Mouse (Mus musculus) ES-Bruce4 (cell line): ENCODE measurements around the gene Arpc3.

Source experiments
- CTCF ChIP-seq: IDR thresholded peaks from one replicate; pipeline ENCODE4 v1.8.1; 2011; ENCODE audit warnings: low read depth, low read length
- POLR2A ChIP-seq: IDR thresholded peaks from one replicate; pipeline ENCODE4 v1.8.1; 2011; ENCODE audit warnings: low read length; ENCODE audit not compliant: insufficient read depth

DNA sequence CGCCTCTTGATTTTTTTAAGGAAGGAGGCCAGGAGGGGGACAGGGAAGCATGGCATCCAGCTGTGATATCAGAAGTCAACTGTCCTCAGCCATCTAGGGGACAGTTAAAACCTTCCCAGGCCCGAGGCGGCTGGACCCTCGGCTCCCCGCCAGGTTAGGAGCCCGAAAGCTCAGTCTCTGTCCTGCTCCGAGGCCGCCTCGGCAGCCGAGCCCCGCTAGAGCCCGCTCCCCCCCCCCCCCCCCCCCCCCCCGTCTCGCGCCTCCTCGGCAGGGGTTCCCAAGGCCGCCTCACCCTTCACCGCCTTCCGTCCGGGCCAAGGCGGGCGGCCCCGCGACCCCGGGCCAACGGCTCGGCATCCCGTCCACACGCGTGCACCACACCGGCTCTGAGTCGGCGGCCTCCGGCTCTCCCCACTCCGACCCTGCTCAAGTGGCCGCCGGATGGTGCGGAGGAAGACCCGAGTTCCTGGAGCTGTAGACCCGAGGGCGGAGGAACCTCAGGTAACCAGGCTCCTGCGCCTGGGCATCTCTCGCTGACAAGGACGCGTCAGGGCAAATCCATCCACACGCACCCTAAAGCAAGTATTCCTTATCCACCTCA is 20.0 kb upstream of the Arpc3 start, which contains the start of gene Gpn3:
- TF ChIP-seq CTCF = no peak
- no peak for TF ChIP-seq POLR2A
